Mouse (Mus musculus) intestine, embryonic 15.5 days (tissue): ENCODE measurements around the gene Foxb2. TPM values are rescaled to one million over a fixed set of nuclear protein-coding genes. Genes with fewer than 3 reads are reported as not detected.
"Not testable (repeated sequence)": the region's sequence is repeated elsewhere in the genome, so short reads cannot be mapped to it uniquely, and the experiment has no call there.

Experiments
- ATAC-seq: fragments of 200-750 bp; cut with Nextera tagmentation; 2 replicates; pipeline ENCODE4 v1.8.0; 2017; ENCODE audit warnings: moderate TSS enrichment, moderate library complexity
- H3K27ac ChIP-seq: fragments of 300-500 bp; sonication (generic); 2 replicates; pipeline ENCODE4 v1.5.1; 2015; ENCODE audit warnings: mild to moderate bottlenecking, inconsistent platforms
- H3K27me3 ChIP-seq: fragments of 300-500 bp; sonication (generic); replicated peaks from 2 replicates; pipeline ENCODE4 v1.6.1; 2015; ENCODE audit warnings: inconsistent platforms
- H3K36me3 ChIP-seq: fragments of 300-500 bp; sonication (generic); 2 replicates; pipeline ENCODE4 v1.6.1; 2015; ENCODE audit warnings: inconsistent platforms
- H3K4me1 ChIP-seq: fragments of 300-500 bp; sonication (generic); replicated peaks from 2 replicates; pipeline ENCODE4 v1.6.1; 2015; ENCODE audit warnings: inconsistent platforms
- H3K4me2 ChIP-seq: fragments of 300-500 bp; sonication (generic); replicated peaks from 2 replicates; pipeline ENCODE4 v1.6.1; 2015; ENCODE audit warnings: mild to moderate bottlenecking, inconsistent platforms
- H3K4me3 ChIP-seq: fragments of 300-500 bp; sonication (generic); replicated peaks from 2 replicates; pipeline ENCODE4 v1.5.1; 2015; ENCODE audit warnings: inconsistent platforms
- H3K9ac ChIP-seq: fragments of 300-500 bp; sonication (generic); 2 replicates; pipeline ENCODE4 v1.6.1; 2015; ENCODE audit warnings: inconsistent platforms
- H3K9me3 ChIP-seq: fragments of 300-500 bp; sonication (generic); 2 replicates; pipeline ENCODE4 v1.6.1; 2016; ENCODE audit warnings: inconsistent platforms
- WGBS: fragments of 180-500 bp; shearing (Covaris S2); methylation state at CpG from one replicate; pipeline ENCODE4 v1.1.7; 2015; 5-methylcytosine and 5-hydroxymethylcytosine counted together
- polyA plus RNA-seq: library from polyadenylated mRNA; unstranded; fragments of >200 nt; fragmentation: Nextera tagmentation; extraction: Ambion mirVana; gene quantifications from 2 replicates; pipeline ENCODE4 v1.2.1, GENCODE M21; 2015

The Foxb2 gene
- polyA plus RNA-seq, 1 experiment from 2014 or later = not detected

- no peaks in the 10 kb centered on the region for H3K9me3 ChIP-seq
- peaks cover 86% of the 10 kb centered on the region for H3K27me3 ChIP-seq
- H3K36me3 ChIP-seq = no peaks in the 10 kb centered on the region
- WGBS = 1% methylated on average over 28 of the region's 28 CpGs
- no peak overlapping the region for H3K4me2 ChIP-seq
- H3K4me3 ChIP-seq = no peak overlapping the region
- H3K27ac ChIP-seq = no peak overlapping the region
- no peak overlapping the region for H3K9ac ChIP-seq
- ATAC-seq = no peak
- H3K4me1 ChIP-seq = peaks cover 26% of the 10 kb centered on the region
These were observed 3.0 kb downstream of the Foxb2 start for GRCm38 (mm10) chr19:16870501-16871191.

- Histone ChIP-seq H3K4me2 (no peak overlapping the region), H3K9me3 (no peaks in the 10 kb centered on the region), H3K4me3 (no peak overlapping the region), H3K27me3 (peaks cover 68% of the 10 kb centered on the region), H3K27ac (no peak overlapping the region), H3K4me1 (peaks cover 15% of the 10 kb centered on the region), H3K36me3 (no peaks in the 10 kb centered on the region), H3K9ac (no peak overlapping the region)
- ATAC-seq = no peak
- WGBS = 27% methylated on average over 5 of the region's 5 CpGs
These were observed 5.1 kb downstream of the Foxb2 start for GRCm38 (mm10) chr19:16868534-16868933.

- H3K4me2 ChIP-seq = no peak overlapping the region
- H3K27me3 ChIP-seq = no peaks in the 10 kb centered on the region; the same call in 1 of the 2 replicates
- no peak overlapping the region for H3K27ac ChIP-seq
- H3K9ac ChIP-seq = no peak overlapping the region
- no peak for ATAC-seq
- H3K4me3 ChIP-seq = no peak overlapping the region
- H3K9me3 ChIP-seq = no peaks in the 10 kb centered on the region
- H3K36me3 ChIP-seq = no peaks in the 10 kb centered on the region
- no peaks in the 10 kb centered on the region for H3K4me1 ChIP-seq
- 59% methylated on average over 4 of the region's 4 CpGs for WGBS
These were observed 15.0 kb downstream of the Foxb2 start for GRCm38 (mm10) chr19:16858646-16859045.

- Histone ChIP-seq H3K27me3 (no peaks in the 10 kb centered on the region), H3K9ac (no peak overlapping the region), H3K9me3 (no peaks in the 10 kb centered on the region), H3K27ac (no peak overlapping the region), H3K4me1 (no peaks in the 10 kb centered on the region), H3K4me3 (no peak overlapping the region), H3K4me2 (no peak overlapping the region), H3K36me3 (no peaks in the 10 kb centered on the region)
- 68% methylated on average over 5 of the region's 5 CpGs for WGBS
- ATAC-seq = no peak
These were observed 16.9 kb downstream of the Foxb2 start for GRCm38 (mm10) chr19:16856752-16857151.

- H3K4me1 ChIP-seq, H3K27me3 ChIP-seq, H3K9me3 ChIP-seq, H3K36me3 ChIP-seq, H3K4me2 ChIP-seq, H3K4me3 ChIP-seq, H3K9ac ChIP-seq, ATAC-seq, H3K27ac ChIP-seq: not testable (repeated sequence)
- WGBS = 94% methylated on average over 2 of the region's 2 CpGs
These were observed 29.5 kb downstream of the Foxb2 start for GRCm38 (mm10) chr19:16844091-16844490.

- WGBS = 47% methylated on average over 9 of the region's 9 CpGs
- no peak for ATAC-seq
- H3K9me3 ChIP-seq = no peaks in the 10 kb centered on the region
These were observed 31.9 kb downstream of the Foxb2 start for GRCm38 (mm10) chr19:16841516-16842249.

GRCm38 (mm10) chr19:16841001-16841400 is 32.6 kb downstream of the Foxb2 start:
- Histone ChIP-seq H3K27ac (no peak overlapping the region), H3K4me1 (no peaks in the 10 kb centered on the region), H3K27me3 (no peaks in the 10 kb centered on the region), H3K36me3 (no peaks in the 10 kb centered on the region), H3K9ac (no peak overlapping the region), H3K4me2 (no peak overlapping the region), H3K4me3 (no peak overlapping the region), H3K9me3 (no peaks in the 10 kb centered on the region)
- no peak for ATAC-seq
- WGBS = 89% methylated on average over 8 of the region's 8 CpGs

More at GRCm38 (mm10) chr19:16841516-16842249, 31.9 kb downstream of the Foxb2 start:
- H3K4me3 ChIP-seq = no peak overlapping the region
- H3K9ac ChIP-seq = no peak overlapping the region
- H3K27me3 ChIP-seq = no peaks in the 10 kb centered on the region
- H3K27ac ChIP-seq = no peak overlapping the region
- no peaks in the 10 kb centered on the region for H3K36me3 ChIP-seq
- no peaks in the 10 kb centered on the region for H3K4me1 ChIP-seq
- no peak overlapping the region for H3K4me2 ChIP-seq

- no peaks in the 10 kb centered on the region for H3K9me3 ChIP-seq
- 75% methylated on average over 5 of the region's 5 CpGs for WGBS
- ATAC-seq = no peak
- no peak overlapping the region for H3K4me3 ChIP-seq
- H3K9ac ChIP-seq = no peak overlapping the region
- no peaks in the 10 kb centered on the region for H3K4me1 ChIP-seq
- no peaks in the 10 kb centered on the region; the same call in 1 of the 2 replicates for H3K27me3 ChIP-seq
- no peaks in the 10 kb centered on the region for H3K36me3 ChIP-seq
- H3K4me2 ChIP-seq = no peak overlapping the region
- no peak overlapping the region for H3K27ac ChIP-seq
These were observed 45.9 kb downstream of the Foxb2 start for GRCm38 (mm10) chr19:16827657-16828056.

- Histone ChIP-seq H3K9ac (no peak overlapping the region), H3K9me3 (no peaks in the 10 kb centered on the region), H3K27ac (no peak overlapping the region), H3K4me1 (no peaks in the 10 kb centered on the region), H3K36me3 (no peaks in the 10 kb centered on the region), H3K27me3 (no peaks in the 10 kb centered on the region; the same call in 1 of the 2 replicates), H3K4me2 (no peak overlapping the region), H3K4me3 (no peak overlapping the region)
- ATAC-seq = no peak
- 61% methylated on average over 5 of the region's 5 CpGs for WGBS
These were observed 48.4 kb downstream of the Foxb2 start for GRCm38 (mm10) chr19:16825228-16825627.

Other genes with a start within 250 kb of the Foxb2 start
- 11.2 and 11.5 TPM in 2 replicates for gene Vps13a, start 92.9 kb downstream of the Foxb2 start, polyA plus RNA-seq
- gene Prune2, start 82.3 kb upstream of the Foxb2 start, polyA plus RNA-seq = 1.8 and 2.3 TPM in 2 replicates